Mouse (Mus musculus) heart, embryonic 13.5 days (tissue): Measurements from ENCODE around the gene Arpc3. TPM values are rescaled to one million over a fixed set of nuclear protein-coding genes. Genes with fewer than 3 reads are reported as not detected.
A peak's percentile ranks its signal among the peaks of the same experiment; 100 is the strongest.

Experiments
- ATAC-seq: fragments of 200-750 bp; cut with Nextera tagmentation; 2 replicates; pipeline ENCODE4 v1.8.0; 2017; ENCODE audit warnings: moderate TSS enrichment; ENCODE audit not compliant: insufficient number of reproducible peaks, low FRiP score, low TSS enrichment; ENCODE audit errors: extremely low read depth
- H3K27ac ChIP-seq: fragments of 300-500 bp; sonication (generic); replicated peaks from 2 replicates; pipeline ENCODE4 v1.5.1; 2015; ENCODE audit warnings: moderate library complexity, mild to moderate bottlenecking, inconsistent platforms
- H3K27me3 ChIP-seq: fragments of 300-500 bp; sonication (generic); replicated peaks from 2 replicates; pipeline ENCODE4 v1.6.1; 2015; ENCODE audit warnings: mild to moderate bottlenecking, inconsistent platforms
- H3K36me3 ChIP-seq: fragments of 300-500 bp; sonication (generic); 2 replicates; pipeline ENCODE4 v1.6.1; 2015; ENCODE audit warnings: mild to moderate bottlenecking, inconsistent platforms
- H3K4me1 ChIP-seq: fragments of 300-500 bp; sonication (generic); 2 replicates; pipeline ENCODE4 v1.6.1; 2015; ENCODE audit warnings: inconsistent platforms
- H3K4me2 ChIP-seq: fragments of 300-500 bp; sonication (generic); 2 replicates; pipeline ENCODE4 v1.6.1; 2015; ENCODE audit warnings: inconsistent platforms, mild to moderate bottlenecking, moderate library complexity
- H3K4me3 ChIP-seq: fragments of 300-500 bp; sonication (generic); 2 replicates; pipeline ENCODE4 v1.5.1; 2015; ENCODE audit warnings: moderate library complexity, mild to moderate bottlenecking, inconsistent platforms
- H3K9ac ChIP-seq: fragments of 300-500 bp; sonication (generic); 2 replicates; pipeline ENCODE4 v1.6.1; 2015; ENCODE audit warnings: inconsistent platforms, mild to moderate bottlenecking, moderate library complexity
- H3K9me3 ChIP-seq: fragments of 300-500 bp; sonication (generic); 2 replicates; pipeline ENCODE4 v1.6.1; 2016; ENCODE audit warnings: inconsistent platforms
- WGBS: fragments of 180-500 bp; shearing (Covaris S2); methylation state at CpG from one replicate; pipeline ENCODE4 v1.1.7; 2015; ENCODE audit warnings: mixed read lengths; 5-methylcytosine and 5-hydroxymethylcytosine counted together
- polyA plus RNA-seq: library from polyadenylated mRNA; unstranded; fragments of >200 nt; fragmentation: Nextera tagmentation; extraction: Ambion mirVana; gene quantifications from 2 replicates; pipeline ENCODE4 v1.2.1, GENCODE M21; 2015

The Arpc3 gene
- polyA plus RNA-seq, 1 experiment from 2014 or later = 99.1 TPM

DNA sequence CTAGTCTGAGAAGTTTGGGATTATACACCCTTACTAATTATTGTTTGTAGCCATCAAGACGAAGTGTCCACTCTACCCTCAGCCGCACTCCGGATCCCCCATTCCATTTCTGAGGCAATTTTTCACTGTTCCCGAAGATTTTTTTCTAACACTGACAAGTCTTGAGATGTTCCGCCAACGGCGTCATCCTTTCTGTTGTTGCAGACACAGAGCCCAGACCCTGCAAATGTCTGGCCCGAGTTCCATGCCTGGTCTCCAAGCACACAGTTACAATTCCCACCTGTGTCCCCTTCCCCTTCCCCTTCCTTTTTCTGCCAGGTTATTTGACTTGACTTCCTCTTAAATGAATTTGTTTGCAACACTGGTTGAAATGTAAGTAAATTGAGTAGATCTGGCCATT, 8.2 kb downstream of the Arpc3 start:
- WGBS = 82% methylated on average over 8 of the region's 8 CpGs
- H3K27ac ChIP-seq = peak overlapping the region; percentile 30; the same call in 1 of the 2 replicates
- H3K36me3 ChIP-seq = peaks cover 80% of the 10 kb centered on the region
- no peak overlapping the region for H3K9ac ChIP-seq
- H3K9me3 ChIP-seq = no peaks in the 10 kb centered on the region
- no peak for ATAC-seq
- H3K27me3 ChIP-seq = no peaks in the 10 kb centered on the region
- no peak overlapping the region for H3K4me2 ChIP-seq
- no peak overlapping the region for H3K4me3 ChIP-seq
- H3K4me1 ChIP-seq = peaks cover 39% of the 10 kb centered on the region

GRCm38 (mm10) chr5:122400628-122401302, 9.1 kb downstream of the Arpc3 start:
- peaks cover 39% of the 10 kb centered on the region for H3K4me1 ChIP-seq
- H3K27me3 ChIP-seq = no peaks in the 10 kb centered on the region
- peaks cover 85% of the 10 kb centered on the region for H3K36me3 ChIP-seq
- H3K9ac ChIP-seq = 0 out of 2 replicates have a peak overlapping the region, but pooled peaks have one; percentile 15
- 59% methylated on average over 18 of the region's 18 CpGs for WGBS
- H3K27ac ChIP-seq = peak overlapping the region; percentile 30; the same call in 1 of the 2 replicates
- no peak for ATAC-seq
- H3K4me2 ChIP-seq = no peak overlapping the region
- no peaks in the 10 kb centered on the region for H3K9me3 ChIP-seq
- no peak overlapping the region for H3K4me3 ChIP-seq

DNA sequence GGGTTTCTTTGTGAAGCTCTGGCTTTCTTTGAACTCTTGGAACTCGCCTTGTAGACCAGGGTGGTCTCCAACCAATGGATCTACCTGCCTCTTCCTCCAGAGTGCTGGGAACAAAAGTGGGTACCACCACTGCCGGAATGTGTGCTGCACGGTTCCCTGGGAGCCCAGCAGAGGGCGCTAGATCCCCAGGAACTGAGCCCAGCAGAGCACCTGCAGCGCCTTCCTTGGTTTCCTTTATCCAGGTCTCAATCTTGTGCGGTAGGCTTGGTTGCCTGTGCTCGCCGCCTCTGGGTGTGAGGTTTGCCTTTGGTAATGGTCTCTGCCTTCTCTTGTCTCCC, 9.6 kb downstream of the Arpc3 start:
- no peak overlapping the region for H3K4me2 ChIP-seq
- no peak overlapping the region for H3K4me3 ChIP-seq
- H3K36me3 ChIP-seq = peaks cover 90% of the 10 kb centered on the region
- H3K4me1 ChIP-seq = peaks cover 39% of the 10 kb centered on the region
- no peak overlapping the region for H3K9ac ChIP-seq
- no peak overlapping the region for H3K27ac ChIP-seq
- no peaks in the 10 kb centered on the region for H3K9me3 ChIP-seq
- H3K27me3 ChIP-seq = no peaks in the 10 kb centered on the region
- no peak for ATAC-seq
- 24% methylated on average over 8 of the region's 8 CpGs for WGBS

DNA sequence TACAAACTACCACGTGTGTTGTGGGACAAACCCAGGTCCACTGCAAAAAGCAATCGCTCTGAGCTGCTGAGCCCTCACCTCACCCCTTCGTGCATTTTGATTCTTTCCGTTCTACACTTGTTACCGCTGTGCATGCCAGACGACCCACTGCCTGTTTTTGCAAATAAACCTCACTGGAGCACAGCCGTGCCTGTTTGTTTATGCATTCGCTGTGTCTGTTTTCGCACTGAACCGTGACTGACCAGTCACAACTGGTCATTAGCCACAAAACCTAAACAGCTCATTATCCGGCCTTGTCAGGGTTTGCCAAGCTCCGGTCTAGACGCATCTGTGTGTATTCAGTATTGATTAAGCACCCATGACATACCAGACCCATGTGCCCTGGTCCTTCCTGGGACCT, 10.5 kb downstream of the Arpc3 start:
- WGBS = 87% methylated on average over 13 of the region's 13 CpGs
- Histone ChIP-seq H3K36me3 (peaks cover 91% of the 10 kb centered on the region), H3K4me2 (no peak overlapping the region), H3K4me3 (no peak overlapping the region), H3K27me3 (no peaks in the 10 kb centered on the region), H3K4me1 (peaks cover 36% of the 10 kb centered on the region), H3K9ac (no peak overlapping the region), H3K9me3 (peaks cover 3% of the 10 kb centered on the region; the same call in 1 of the 2 replicates), H3K27ac (0 out of 2 replicates have a peak overlapping the region, but pooled peaks have one; percentile 2)
- no peak for ATAC-seq

GRCm38 (mm10) chr5:122402772-122403171, 11.1 kb downstream of the Arpc3 start:
- no peak overlapping the region for H3K4me3 ChIP-seq
- H3K9me3 ChIP-seq = peaks cover 3% of the 10 kb centered on the region; the same call in 1 of the 2 replicates
- H3K27ac ChIP-seq = 0 out of 2 replicates have a peak overlapping the region, but pooled peaks have one; percentile 29
- H3K4me2 ChIP-seq = no peak overlapping the region
- H3K27me3 ChIP-seq = no peaks in the 10 kb centered on the region
- peaks cover 36% of the 10 kb centered on the region for H3K4me1 ChIP-seq
- WGBS = 63% methylated on average over 5 of the region's 5 CpGs
- ATAC-seq = no peak
- no peak overlapping the region for H3K9ac ChIP-seq
- peaks cover 91% of the 10 kb centered on the region for H3K36me3 ChIP-seq

DNA sequence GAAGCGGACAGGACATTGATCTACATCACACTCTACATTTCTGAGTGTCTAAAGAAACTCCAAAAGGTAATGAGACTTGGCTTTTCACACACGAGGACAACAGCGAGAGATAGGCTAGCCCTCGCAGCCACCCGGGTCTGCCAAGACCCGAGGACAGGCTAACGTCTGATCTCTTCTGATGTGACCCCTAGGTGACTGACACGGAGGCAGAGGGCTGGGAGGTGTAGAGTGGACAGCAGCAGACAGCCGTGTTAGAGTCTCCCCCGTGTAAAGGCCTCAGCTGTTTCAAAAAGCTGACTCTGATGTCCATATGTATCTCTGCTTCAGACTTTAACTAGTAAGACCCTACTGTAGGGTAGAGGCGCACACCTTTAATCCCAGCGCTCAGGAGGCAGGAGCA, 11.7 kb downstream of the Arpc3 start:
- no peak for ATAC-seq
- Histone ChIP-seq H3K4me1 (peaks cover 32% of the 10 kb centered on the region), H3K36me3 (peaks cover 89% of the 10 kb centered on the region), H3K4me3 (no peak overlapping the region), H3K27me3 (no peaks in the 10 kb centered on the region), H3K9ac (no peak overlapping the region), H3K9me3 (peaks cover 3% of the 10 kb centered on the region; the same call in 1 of the 2 replicates), H3K4me2 (no peak overlapping the region), H3K27ac (0 out of 2 replicates have a peak overlapping the region, but pooled peaks have one; percentile 29)
- 89% methylated on average over 12 of the region's 12 CpGs for WGBS

DNA sequence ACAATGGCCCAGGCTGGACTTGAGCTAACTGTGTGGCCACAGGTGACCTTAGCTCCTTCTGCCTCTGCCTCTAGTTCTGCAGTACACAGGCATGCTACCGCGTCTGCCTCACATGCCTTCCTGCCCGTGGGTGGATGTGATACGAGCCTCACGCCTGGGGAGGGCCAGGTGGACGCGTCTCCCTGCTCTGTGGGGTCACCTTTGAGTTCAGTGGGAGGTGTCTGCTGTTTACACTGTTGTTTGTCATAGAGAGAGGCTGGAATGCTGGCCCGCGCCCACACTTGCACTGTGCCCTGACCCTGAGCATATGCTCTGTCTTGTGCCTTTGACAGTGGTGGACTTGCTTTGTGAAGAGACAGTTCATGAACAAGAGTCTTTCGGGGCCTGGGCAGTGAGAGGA, 13.9 kb downstream of the Arpc3 start:
- Histone ChIP-seq H3K4me1 (peaks cover 16% of the 10 kb centered on the region), H3K9me3 (peaks cover 3% of the 10 kb centered on the region; the same call in 1 of the 2 replicates), H3K27me3 (no peaks in the 10 kb centered on the region), H3K4me2 (no peak overlapping the region), H3K36me3 (peaks cover 80% of the 10 kb centered on the region), H3K27ac (no peak overlapping the region), H3K4me3 (no peak overlapping the region), H3K9ac (no peak overlapping the region)
- ATAC-seq = no peak
- WGBS = 88% methylated on average over 10 of the region's 10 CpGs

GRCm38 (mm10) chr5:122409692-122410645, 18.3 kb downstream of the Arpc3 start:
- WGBS = 86% methylated on average over 19 of the region's 19 CpGs
- no peak for ATAC-seq
- H3K4me2 ChIP-seq = no peak overlapping the region

GRCm38 (mm10) chr5:122411892-122412291, 20.2 kb downstream of the Arpc3 start:
- Histone ChIP-seq H3K4me3 (no peak overlapping the region), H3K9me3 (no peaks in the 10 kb centered on the region), H3K27ac (no peak overlapping the region), H3K27me3 (no peaks in the 10 kb centered on the region), H3K4me1 (no peaks in the 10 kb centered on the region), H3K4me2 (no peak overlapping the region), H3K36me3 (peaks cover 26% of the 10 kb centered on the region), H3K9ac (no peak overlapping the region)
- ATAC-seq = no peak
- 76% methylated on average over 5 of the region's 5 CpGs for WGBS

More at GRCm38 (mm10) chr5:122409692-122410645, 18.3 kb downstream of the Arpc3 start:
- peaks cover 3% of the 10 kb centered on the region; the same call in 1 of the 2 replicates for H3K9me3 ChIP-seq
- H3K27me3 ChIP-seq = no peaks in the 10 kb centered on the region
- no peak overlapping the region for H3K27ac ChIP-seq
- no peak overlapping the region for H3K4me3 ChIP-seq
- H3K9ac ChIP-seq = no peak overlapping the region
- H3K36me3 ChIP-seq = peaks cover 46% of the 10 kb centered on the region
- H3K4me1 ChIP-seq = no peaks in the 10 kb centered on the region

GRCm38 (mm10) chr5:122412826-122413225, 21.1 kb downstream of the Arpc3 start:
- no peak overlapping the region for H3K4me2 ChIP-seq
- no peaks in the 10 kb centered on the region for H3K4me1 ChIP-seq
- peaks cover 17% of the 10 kb centered on the region for H3K36me3 ChIP-seq
- no peak for ATAC-seq
- 57% methylated on average over 6 of the region's 6 CpGs for WGBS
- no peak overlapping the region for H3K9ac ChIP-seq
- H3K9me3 ChIP-seq = no peaks in the 10 kb centered on the region
- no peaks in the 10 kb centered on the region for H3K27me3 ChIP-seq
- no peak overlapping the region for H3K4me3 ChIP-seq
- H3K27ac ChIP-seq = no peak overlapping the region

DNA sequence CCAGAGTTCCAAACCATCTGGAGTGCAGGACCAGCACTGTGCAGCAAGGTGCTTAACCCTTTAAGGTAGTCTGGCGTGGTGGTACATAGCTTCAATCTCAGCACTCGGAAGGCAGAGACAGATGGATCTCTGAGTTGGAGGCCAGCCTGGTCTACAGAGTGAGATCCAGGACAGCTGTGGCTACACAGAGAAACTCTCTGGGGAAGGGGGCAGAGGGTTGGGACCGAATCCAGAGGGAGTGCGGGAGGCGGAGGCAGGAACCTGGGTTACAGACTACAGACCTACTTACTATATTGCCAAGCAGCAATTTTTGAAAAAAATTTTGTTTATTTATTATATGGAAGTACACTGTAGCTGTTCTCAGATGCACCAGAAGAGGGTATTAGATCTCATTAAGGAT, 22.7 kb downstream of the Arpc3 start:
- Histone ChIP-seq H3K9ac (no peak overlapping the region), H3K27ac (no peak overlapping the region), H3K36me3 (peaks cover 14% of the 10 kb centered on the region), H3K9me3 (no peaks in the 10 kb centered on the region), H3K4me3 (no peak overlapping the region), H3K27me3 (no peaks in the 10 kb centered on the region), H3K4me2 (no peak overlapping the region), H3K4me1 (no peaks in the 10 kb centered on the region)
- no peak for ATAC-seq
- whole genome bisulfite sequencing = 87% methylated on average over 5 of the region's 5 CpGs
